Mouse (Mus musculus) G1E (cell line): Measurements from ENCODE around the gene Krt35. TPM values are rescaled to one million over a fixed set of nuclear protein-coding genes. Genes with fewer than 3 reads are reported as not detected.

Source experiments
- ATAC-seq: 2 replicates; pipeline ENCODE4 v1.8.0; 2016; ENCODE audit warnings: mild to moderate bottlenecking; ENCODE audit not compliant: insufficient number of reproducible peaks, poor library complexity, low FRiP score, severe bottlenecking; ENCODE audit errors: extremely low read depth
- DNase-seq: peaks from one replicate; pipeline ENCODE4 v3.0.0; 2012; ENCODE audit warnings: low spot score
- H3K27me3 ChIP-seq: 2 replicates; pipeline ENCODE4 v1.6.1; 2012; ENCODE audit warnings: mild to moderate bottlenecking, low read length, inconsistent platforms; ENCODE audit not compliant: insufficient read depth
- H3K36me3 ChIP-seq: replicated peaks from 2 replicates; pipeline ENCODE3; 2012; ENCODE audit warnings: mild to moderate bottlenecking, inconsistent platforms
- H3K4me1 ChIP-seq: 2 replicates; pipeline ENCODE4 v1.6.1; 2012; ENCODE audit warnings: low read depth, low read length, inconsistent platforms, mixed read lengths; ENCODE audit not compliant: insufficient read depth
- H3K4me3 ChIP-seq: 2 replicates; pipeline ENCODE4 v1.5.1; 2012; ENCODE audit warnings: low read depth, mild to moderate bottlenecking, inconsistent platforms, low read length, moderate library complexity, mixed read lengths
- H3K9me3 ChIP-seq: replicated peaks from 2 replicates; pipeline ENCODE4 v1.6.1; 2012; ENCODE audit warnings: inconsistent platforms
- CTCF ChIP-seq: IDR thresholded peaks from 2 replicates; pipeline ENCODE4 v1.5.1; 2012; ENCODE audit warnings: low read depth, low read length, inconsistent platforms, mixed read lengths
- GATA1 ChIP-seq: IDR thresholded peaks from 2 replicates; pipeline ENCODE4 v1.6.1; 2012; ENCODE audit warnings: borderline replicate concordance, low read length, inconsistent platforms, mixed read lengths
- GATA2 ChIP-seq: IDR thresholded peaks from 2 replicates; pipeline ENCODE4 v1.6.1; 2012; ENCODE audit warnings: low read depth, low read length, inconsistent platforms, borderline replicate concordance
- POLR2AphosphoS5 ChIP-seq: IDR thresholded peaks from 2 replicates; pipeline ENCODE4 v1.6.1; 2012; ENCODE audit warnings: low read depth, low read length, inconsistent platforms; ENCODE audit not compliant: insufficient replicate concordance
- TAL1 ChIP-seq: conservative IDR thresholded peaks from 2 replicates; pipeline ENCODE4 v1.6.1; 2012; ENCODE audit warnings: low read depth, low read length, inconsistent platforms, mixed read lengths
- polyA plus RNA-seq: library from polyadenylated mRNA; stranded (reverse); fragments of >175 nt; gene quantifications from 2 replicates; pipeline ENCODE4 v1.2.3, GENCODE M21; 2012
- total RNA-seq, 2 experiments: library from RNA; stranded (forward) in 1 of 2; stranded (reverse) in 1 of 2; fragments of 200-1000 nt in 1 of 2; fragments of >200 nt in 1 of 2; fragmentation: Nextera tagmentation in 1 of 2; gene quantifications; 2 replicates each; pipeline ENCODE4 v1.2.3; 2014 to 2017

Krt35 gene
- total and polyA plus RNA-seq, 3 experiments, result not detected

DNA sequence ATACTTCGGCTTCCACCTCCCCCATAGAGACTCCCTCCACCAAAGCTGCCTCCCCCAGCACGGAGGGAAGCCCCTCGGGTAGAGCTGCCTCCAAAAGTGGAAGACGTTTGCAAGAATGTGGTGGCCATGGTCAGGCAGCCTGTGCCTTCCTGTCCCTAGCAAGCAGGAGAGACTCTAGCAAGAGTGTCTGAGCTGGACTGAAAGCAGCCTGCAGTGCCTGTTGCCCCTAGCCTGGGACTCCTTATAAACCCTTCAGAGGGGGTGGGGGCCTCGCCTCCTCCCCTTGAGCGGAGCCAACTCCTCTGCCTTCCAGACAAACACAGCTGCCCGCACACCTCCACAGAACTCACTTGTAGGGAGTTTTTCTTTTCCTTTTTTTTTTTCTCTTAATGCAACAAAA, 39.7 kb upstream of the Krt35 start, which contains the start of gene Krt15:
TSS of gene Krt15 (minus strand) at position 198 of the 400 bp plus-strand sequence.
- TF ChIP-seq POLR2AphosphoS5, result no peak
- TF ChIP-seq GATA2, result no peak
- TF ChIP-seq CTCF, result no peak
- no peaks in the 10 kb centered on the region for H3K4me1 ChIP-seq
- no peaks in the 10 kb centered on the region for H3K27me3 ChIP-seq
- no peaks in the 10 kb centered on the region for H3K36me3 ChIP-seq
- H3K9me3 ChIP-seq, result peaks cover 90% of the 10 kb centered on the region
- DNase-seq, result no peak
- no peak for ATAC-seq
- H3K4me3 ChIP-seq, result no peak within 1 kb of the TSS

DNA sequence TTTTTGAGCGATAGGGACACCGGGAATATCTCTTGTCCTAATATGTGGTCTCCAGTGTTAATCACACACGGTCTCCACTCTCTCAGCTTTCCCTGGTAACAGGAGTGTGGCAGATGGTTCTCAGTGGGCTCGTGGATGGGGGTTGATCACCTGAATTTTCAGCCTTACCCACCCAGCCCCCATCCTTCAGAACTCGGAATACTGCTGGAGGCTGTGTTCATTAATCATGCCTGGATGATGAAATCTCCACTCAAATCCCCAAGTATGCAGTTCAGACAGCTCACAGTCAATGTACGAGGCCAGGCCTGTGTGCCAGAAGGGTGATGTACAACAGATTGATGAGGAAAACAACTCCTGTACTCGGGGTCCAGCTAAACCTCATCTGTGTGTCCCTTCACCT, 28.9 kb upstream of the Krt35 start:
- Histone ChIP-seq H3K27me3 (peaks cover 4% of the 10 kb centered on the region; the same call in 1 of the 2 replicates), H3K36me3 (no peaks in the 10 kb centered on the region), H3K4me1 (no peaks in the 10 kb centered on the region), H3K9me3 (peaks cover 73% of the 10 kb centered on the region), H3K4me3 (no peak overlapping the region)
- TF ChIP-seq TAL1 (no peak), GATA1 (no peak), CTCF (no peak), POLR2AphosphoS5 (no peak), GATA2 (no peak)
- DNase-seq (no peak), ATAC-seq (no peak)

DNA sequence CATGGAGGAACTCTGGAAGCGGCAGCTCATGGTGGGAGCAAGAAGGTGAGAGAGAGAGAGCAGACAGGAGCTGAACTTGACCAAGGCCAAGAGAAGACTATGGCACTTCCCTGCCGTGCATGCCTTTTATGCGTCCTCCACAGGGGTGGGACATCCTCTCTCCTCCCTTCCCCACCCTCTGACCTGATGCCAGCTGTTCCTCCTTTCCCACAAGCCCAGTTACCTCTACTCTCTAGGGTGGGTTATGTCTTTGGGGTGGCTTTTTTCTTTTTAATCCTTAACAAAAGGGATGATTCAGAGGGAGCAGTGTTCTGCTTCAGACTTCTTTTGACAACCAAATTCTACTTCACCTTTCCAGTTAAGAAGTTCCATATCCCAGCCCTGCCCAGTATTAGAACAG, 25.4 kb upstream of the Krt35 start, which contains the start of gene Krt13:
TSS of gene Krt13 (minus strand) at position 101 of the 400 bp plus-strand sequence.
- Histone ChIP-seq H3K27me3 (peaks cover 4% of the 10 kb centered on the region; the same call in 1 of the 2 replicates), H3K4me3 (no peak within 1 kb of the TSS), H3K9me3 (peaks cover 81% of the 10 kb centered on the region), H3K36me3 (no peaks in the 10 kb centered on the region), H3K4me1 (no peaks in the 10 kb centered on the region)
- no peak for TF ChIP-seq CTCF
- TF ChIP-seq TAL1, result no peak
- TF ChIP-seq GATA2, result no peak
- TF ChIP-seq GATA1, result no peak
- TF ChIP-seq POLR2AphosphoS5, result no peak
- no peak for ATAC-seq
- DNase-seq, result no peak

DNA sequence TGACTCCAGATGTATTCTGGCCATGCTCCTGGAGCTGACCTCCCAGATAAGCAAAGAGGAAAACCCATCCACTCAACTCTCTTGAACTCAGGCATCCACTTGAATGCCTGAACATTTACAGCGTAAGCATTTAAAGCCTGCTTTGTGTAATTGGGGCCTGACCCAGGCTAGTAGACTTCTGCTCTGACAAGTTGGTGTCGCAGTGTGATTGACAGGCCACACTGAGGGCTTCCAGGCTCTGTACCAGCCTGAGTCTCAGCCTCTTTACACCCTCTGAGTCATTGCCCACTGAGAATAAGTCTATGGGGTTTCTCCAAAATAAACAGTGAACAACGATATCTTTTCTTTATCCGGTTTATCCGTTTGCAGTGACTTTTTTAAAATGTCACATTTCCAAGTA, 24.3 kb upstream of the Krt35 start:
- no peak overlapping the region for H3K4me3 ChIP-seq
- TF ChIP-seq GATA2, result no peak
- no peak for TF ChIP-seq GATA1
- peaks cover 82% of the 10 kb centered on the region for H3K9me3 ChIP-seq
- H3K4me1 ChIP-seq, result no peaks in the 10 kb centered on the region
- ATAC-seq (no peak), DNase-seq (no peak)
- H3K36me3 ChIP-seq, result no peaks in the 10 kb centered on the region
- peaks cover 4% of the 10 kb centered on the region; the same call in 1 of the 2 replicates for H3K27me3 ChIP-seq

DNA sequence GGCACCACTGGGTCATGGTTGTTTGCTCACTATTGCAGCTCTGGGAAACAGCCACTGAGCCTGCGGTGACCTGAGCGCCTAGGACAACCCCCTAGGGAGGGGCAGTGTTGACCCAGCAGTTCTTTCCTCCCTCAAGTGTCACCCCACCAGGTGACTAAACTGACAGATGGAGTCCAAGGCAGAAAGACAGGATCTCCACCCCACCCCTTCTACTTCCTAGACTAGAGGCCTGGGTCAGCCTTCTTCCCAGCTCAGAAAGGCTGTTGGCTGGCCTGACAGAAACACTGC, 17.6 kb upstream of the Krt35 start:
- Histone ChIP-seq H3K36me3 (no peaks in the 10 kb centered on the region), H3K4me3 (no peak overlapping the region), H3K4me1 (no peaks in the 10 kb centered on the region), H3K9me3 (peaks cover 78% of the 10 kb centered on the region), H3K27me3 (no peaks in the 10 kb centered on the region; the same call in 1 of the 2 replicates)
- TF ChIP-seq TAL1, result no peak
- no peak for TF ChIP-seq POLR2AphosphoS5
- TF ChIP-seq CTCF, result no peak
- TF ChIP-seq GATA1, result no peak
- no peak for TF ChIP-seq GATA2
- ATAC-seq (no peak), DNase-seq (no peak)

DNA sequence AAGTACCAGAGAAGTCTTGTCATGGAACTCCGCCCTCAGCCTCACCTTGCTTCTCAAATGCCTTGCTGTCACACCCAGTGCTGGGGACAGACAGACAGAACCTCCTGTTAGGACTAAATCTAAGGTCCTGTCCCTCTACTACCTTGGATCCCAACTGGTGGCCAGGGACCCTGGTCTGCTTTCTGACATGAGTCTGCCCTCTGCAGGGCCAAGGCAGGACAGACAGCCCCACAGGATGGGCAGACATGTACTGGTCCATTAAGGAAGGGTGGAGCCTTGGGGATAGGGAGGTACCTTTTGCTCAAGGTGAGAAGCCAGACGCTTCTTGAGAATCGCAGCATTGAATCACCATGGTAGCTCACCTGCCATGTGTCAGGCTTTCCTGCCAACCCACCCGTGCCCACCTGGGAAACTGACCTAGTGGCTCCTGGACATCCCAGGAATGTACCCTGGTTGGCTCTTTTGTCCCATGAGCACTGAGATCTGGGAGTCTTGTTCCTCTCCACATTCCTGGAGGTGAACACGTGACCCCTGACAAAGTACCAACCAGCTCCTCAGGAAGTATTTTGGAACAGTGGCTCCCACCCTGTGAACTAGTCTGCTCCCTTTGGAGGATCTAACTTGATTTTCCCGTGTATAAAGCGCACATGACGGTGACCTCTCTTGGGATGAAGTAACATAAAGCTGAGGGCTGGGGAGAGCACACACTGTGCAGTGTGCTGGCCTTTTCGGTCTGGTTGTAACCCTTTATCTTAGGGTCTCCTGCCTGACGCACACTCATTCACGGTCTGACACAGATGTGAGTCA, 17.1 kb upstream of the Krt35 start:
- no peak for ATAC-seq
- H3K27me3 ChIP-seq, result no peaks in the 10 kb centered on the region; the same call in 1 of the 2 replicates
- H3K4me3 ChIP-seq, result no peak overlapping the region
- no peaks in the 10 kb centered on the region for H3K4me1 ChIP-seq
- DNase-seq, result no peak
- no peak for TF ChIP-seq POLR2AphosphoS5
- no peak for TF ChIP-seq GATA2
- TF ChIP-seq GATA1, result no peak
- TF ChIP-seq TAL1, result no peak
- no peak for TF ChIP-seq CTCF
- peaks cover 75% of the 10 kb centered on the region for H3K9me3 ChIP-seq
- no peaks in the 10 kb centered on the region for H3K36me3 ChIP-seq
